Mouse (Mus musculus) spleen, adult 12 weeks (tissue): ENCODE data around the gene Gm10964.
"Not testable (repeated sequence)": the region's sequence is repeated elsewhere in the genome, so short reads cannot be mapped to it uniquely, and the experiment has no call there.

Source experiments
- DNase-seq: peaks from one replicate; pipeline ENCODE4 v3.0.0; 2022; ENCODE audit warnings: low spot score

The Gm10964 gene

DNA sequence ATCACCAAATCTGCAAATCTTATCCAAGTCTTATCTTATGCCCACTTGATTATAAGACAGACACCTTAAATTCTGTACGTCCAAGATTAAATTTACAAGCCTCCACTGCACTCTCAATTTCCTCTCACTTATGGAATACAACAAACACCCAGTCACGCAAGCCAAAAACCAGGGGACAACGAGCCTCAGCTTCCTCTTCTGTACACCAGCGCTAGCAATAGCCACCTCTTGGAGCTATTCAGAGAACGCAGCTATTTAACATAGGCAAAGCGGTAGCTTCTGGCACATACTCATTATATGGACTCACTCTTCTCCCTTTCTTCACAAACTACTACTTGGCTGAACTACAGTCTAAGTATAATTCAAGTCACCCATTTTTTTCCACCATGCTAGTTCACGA lies 40.0 kb downstream of the Gm10964 start:
- DNase-seq, result no peak

DNA sequence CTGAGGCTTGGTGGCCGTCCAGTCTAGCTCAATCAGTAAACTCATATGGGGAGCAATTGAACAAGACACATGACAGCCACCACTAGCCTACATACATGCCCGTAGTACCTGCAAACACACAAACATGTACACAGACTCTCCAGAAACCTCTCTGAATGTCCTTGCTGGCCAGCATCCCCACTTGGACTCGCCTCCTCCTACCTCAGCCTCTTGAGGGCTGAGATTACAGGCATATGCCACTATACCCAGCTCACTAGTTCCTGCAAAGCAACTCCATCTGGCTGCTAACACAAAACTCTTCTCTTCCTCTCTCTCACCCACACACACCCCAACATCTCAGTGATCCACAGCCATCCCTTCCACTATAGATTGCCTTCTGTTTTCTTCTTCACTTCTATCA lies 41.1 kb downstream of the Gm10964 start:
- DNase-seq, result no peak

DNA sequence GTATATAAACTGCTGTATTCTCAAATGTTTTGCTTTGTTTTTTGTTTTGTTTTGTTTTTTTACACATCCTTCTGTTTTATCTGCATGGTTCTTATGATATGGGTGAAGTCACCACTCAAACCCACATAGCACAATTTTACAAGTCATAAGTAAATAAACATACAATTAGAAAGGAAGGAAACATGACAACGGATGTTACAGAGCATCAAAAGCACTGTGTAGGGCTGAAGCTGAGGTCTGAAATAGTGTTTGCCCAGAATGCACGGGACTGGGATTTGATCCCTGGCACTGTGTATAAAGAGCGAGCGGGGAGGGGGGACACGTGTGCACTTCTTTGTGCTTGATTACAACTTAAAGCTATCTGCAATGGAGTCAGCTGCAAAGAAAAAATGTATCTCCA lies 41.6 kb downstream of the Gm10964 start:
- no peak for DNase-seq

DNA sequence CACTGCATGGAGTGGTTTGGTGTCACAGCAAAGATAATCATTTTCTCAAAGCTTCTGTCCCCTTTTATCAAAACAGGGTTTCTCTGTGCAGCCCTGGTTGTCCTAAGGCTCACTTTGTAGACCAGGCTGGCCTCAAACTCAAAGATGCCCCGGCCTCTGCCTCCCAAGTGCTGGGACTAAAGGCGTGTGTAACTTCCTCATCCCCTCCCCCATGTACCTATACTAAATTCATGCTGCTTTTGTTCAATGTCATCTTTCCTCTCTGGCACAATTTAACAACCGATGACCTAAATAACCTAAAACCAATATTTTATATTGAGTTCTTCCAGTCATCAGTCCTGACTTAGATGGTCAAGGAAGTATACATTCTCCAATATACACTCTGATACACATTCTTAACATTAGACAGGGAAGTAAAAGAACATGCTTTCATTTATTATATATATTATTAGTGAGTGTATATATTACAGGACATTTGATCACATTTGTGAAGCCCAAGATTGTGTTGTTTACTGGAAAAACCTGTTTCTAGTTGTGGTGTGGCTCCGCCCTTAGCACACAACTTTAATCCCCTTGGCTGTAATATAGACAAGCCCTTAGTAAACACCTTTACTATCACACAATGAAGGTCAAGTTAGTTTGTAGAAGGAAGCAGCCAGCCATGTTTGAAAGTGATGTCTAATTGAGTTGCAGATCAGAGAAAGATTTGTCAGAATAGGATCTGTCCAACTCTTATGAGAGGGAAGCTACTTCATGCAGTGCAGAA lies 43.9 kb downstream of the Gm10964 start:
- no peak for DNase-seq

DNA sequence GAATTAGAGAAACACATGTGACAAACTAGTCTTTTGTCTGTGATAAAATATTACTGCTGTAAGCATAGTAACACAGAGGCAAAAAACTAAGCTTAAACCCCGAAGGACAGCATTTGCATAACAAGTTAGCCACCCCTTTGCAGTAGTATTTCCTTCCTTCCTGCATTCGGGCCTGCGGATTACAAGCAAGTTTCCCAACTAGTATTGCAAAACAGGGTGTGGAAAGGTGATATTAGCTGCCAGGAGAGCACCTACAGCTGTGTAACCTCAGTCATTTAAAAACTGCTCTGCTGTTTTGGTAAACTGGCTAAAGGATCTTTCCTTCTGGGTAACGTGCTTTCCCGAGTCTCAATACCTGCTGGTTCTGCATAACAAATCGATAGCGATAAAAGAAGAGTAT lies 48.1 kb downstream of the Gm10964 start:
- no peak for DNase-seq

DNA sequence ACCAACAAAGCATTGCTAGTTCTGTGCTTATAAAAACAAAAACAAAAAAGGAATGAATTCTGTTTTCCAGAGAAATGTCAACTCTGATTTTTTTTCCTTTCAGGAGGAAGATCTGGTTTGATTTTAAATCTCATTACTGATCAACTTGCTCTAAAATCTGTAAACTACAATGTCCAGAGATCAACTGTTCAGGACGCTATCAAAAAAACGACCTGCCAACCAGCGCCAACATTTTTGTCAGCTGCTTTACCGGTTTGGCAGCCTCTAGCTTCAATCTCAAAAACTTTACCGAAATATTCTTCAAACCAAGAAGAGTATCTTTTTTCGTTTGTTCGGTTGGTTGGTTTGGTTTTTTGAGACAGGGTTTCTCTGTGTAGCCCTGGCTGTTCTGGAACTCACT lies 49.9 kb downstream of the Gm10964 start:
- DNase-seq, result no peak

DNA sequence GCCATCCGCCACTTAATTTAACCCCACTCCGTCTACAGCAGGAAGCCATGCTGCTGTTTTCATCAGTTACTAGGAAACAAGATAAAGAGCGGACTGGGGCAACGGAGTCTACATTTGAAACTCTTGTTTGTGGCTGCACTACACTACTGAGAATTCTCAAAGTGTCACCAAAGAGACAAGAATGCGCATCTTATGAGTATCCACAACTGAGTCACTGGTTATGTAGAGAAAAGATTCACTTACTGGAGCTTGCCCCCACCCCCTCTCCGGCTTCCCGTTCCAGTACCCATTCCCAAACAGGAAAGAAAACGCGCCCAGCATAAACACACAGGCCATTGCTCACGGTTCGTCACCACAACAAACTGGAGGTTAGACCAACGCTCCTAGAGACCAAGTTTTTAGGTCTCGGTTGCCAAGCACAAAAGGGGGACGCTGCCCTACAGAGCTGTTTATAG lies 50.8 kb downstream of the Gm10964 start:
- DNase-seq, result peak; percentile 50

DNA sequence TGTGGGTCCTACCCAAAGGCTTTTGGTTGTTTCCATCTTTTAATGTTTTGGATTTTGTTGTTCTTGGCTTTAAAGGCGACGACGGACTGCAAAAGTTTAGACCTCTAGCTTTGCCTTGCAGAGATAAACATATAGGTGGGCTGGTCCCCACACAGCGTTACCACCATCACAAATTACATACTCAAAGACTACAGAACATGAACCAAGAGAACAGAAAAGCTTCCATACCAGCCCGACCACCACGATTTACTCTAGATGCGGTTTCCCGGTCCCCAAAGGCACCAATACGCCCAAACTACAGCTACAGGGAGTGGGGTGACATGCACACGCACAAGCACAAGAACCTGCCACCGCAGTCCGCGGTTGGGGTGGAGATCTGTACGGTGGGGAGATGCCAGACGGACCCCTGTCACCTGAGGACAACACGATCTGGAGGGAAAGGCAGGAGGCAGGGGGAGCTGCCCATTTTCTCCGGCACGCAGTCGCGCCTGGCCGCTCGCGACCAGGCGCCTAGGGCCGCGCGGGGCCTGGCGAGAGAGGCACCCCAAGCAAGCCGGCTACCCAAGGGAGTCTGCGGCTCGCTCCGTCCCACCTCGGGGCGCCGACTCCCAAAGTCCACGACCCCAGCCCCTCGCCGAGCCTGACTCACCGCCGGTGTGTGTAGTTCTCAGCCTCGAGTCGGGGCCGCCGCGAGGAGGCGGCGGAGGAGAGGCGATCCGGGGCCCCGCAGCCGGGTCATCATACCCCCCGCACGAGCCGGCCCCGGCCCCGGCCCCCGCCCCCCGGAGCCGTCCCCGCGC lies 51.4 kb downstream of the Gm10964 start:
- peak; percentile 53 for DNase-seq

DNA sequence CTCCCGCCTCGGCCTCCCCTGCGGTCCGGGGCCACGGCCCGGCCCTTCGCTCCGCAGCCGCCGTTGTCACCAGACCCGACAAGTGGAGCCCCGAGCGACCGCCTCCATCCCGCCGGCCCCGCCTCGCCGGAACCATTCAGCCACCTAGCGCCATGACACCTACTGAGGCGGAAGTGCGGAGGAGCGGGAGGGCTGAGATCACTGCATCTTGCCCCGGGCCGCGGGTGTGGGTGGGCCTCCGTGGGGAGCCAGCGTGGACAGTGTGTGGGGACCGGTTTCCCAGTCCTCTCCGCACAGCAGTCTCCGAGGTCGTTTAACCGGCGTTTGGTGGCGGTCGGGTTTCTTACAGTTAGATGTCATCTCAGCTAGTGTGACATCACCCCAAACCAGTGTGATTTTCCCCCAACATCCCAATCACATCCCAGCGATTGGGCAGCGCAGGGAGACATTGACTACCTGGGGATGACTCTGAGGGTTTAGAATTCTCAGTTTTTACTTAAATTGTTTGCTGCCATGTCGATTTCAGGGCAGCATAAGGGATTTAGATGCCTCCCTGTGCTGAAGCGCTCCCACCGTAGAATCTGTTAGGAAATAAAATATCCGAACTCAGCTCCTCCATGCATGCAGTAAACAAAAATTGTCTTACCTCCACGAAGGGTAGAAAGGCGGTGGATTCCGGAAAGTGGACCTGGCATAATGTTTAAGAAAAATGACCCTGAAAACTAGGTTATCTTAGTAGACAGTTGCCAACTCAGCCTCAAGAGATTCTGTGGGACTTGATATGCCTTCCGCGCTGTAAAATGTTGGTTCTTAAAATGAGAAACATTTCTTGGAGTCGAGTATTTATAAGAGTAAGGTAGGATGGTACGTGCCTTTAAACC lies 52.3 kb downstream of the Gm10964 start, which contains the start of gene Hipk1:
Gene Hipk1, minus strand, starts transcription at position 334 of the 881 bp plus-strand sequence.
- peak; percentile 87 for DNase-seq

DNA sequence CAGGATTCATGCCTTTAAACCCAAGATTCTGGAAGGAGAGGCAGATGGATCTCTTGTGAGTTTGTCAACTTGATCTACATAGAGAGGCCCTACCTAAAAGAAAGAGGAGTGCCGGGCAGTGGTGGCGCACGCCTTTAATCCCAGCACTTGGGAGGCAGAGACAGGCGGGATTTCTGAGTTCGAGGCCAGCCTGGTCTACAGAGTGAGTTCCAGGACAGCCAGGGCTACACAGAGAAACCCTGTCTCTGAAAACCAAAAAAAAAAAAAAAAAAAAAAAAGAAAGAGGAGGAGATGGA lies 52.9 kb downstream of the Gm10964 start:
- not testable (repeated sequence) for DNase-seq

DNA sequence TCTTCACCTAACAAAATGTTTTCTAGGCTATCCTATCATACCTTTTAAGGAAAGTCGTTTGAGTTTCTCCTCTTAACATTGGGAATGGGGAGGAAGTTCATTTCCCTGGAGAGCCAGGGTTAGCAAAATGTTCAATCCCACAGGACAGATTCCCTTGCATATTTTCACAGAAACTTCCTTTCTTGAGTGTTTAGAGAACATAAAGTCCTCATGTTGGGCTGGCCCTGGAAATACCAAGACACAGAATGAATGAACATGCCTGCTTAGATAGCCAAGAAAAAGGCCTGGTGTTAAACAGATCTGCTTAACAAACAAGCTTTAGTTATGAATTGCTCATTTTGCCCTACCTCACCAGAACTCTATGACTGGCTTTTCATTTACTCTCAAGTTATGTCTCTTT lies 53.4 kb downstream of the Gm10964 start:
- no peak for DNase-seq
